Comparison of ENCODE assay signal across 8 mouse cellular contexts in the genomic region with DNA sequence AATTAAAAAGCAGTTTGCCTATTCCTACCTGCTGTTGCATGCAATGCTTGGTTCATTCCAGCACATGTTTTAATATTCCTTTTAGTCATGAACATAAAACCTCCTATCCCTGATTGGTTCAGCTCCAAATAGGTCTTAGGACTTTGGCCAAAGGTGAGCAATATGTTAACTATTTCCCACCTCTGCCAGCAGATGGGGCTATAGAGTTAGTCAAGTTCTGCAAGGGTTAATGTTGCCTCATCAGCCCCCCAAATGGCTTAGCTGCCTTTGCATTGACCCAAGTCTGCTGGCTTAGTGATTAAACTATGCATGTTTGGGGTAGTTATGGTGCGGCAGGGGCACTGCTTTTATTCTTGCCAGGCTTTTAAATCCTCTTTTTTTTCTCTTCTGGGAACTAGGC.
DNase-seq lines count a peak whose midpoint lies in the region; TF ChIP-seq lines count a peak whose summit lies in the region.

No protein-coding gene starts in this region.

- no peak for DNase-seq in heart, adult 2 months
- no peak for DNase-seq in heart, adult 8-10 months (ENCODE audit: low spot score)
- DNase-seq in 416B (ENCODE audit: low read depth), result peak; percentile 12
- DNase-seq in limb, embryonic 10.5 days (ENCODE audit: low spot score), result peak; percentile 53
- DNase-seq in thymus, postnatal 25 days, result peak; percentile 28
- DNase-seq in forebrain, embryonic 10.5 days (ENCODE audit: extremely low spot score, low spot score), result no peak
- DNase-seq in layer of hippocampus, postnatal 36 days, result no peak

- no peak for TF ChIP-seq EP300 in heart, adult 2 months (IDR thresholded peaks at IDR 0.05; ENCODE audit: insufficient read depth, low read depth, low read length)

- WGBS in heart, adult 2 months, result 31% methylated on average over 1 of the region's 1 CpGs
- WGBS in limb, embryonic 10.5 days, result 37% methylated on average over 1 of the region's 1 CpGs
- 41% methylated on average over 1 of the region's 1 CpGs for WGBS in forebrain, embryonic 10.5 days

- no peaks in the 10 kb centered on the region for H3K79me2 ChIP-seq in heart, adult 2 months (replicated peaks; ENCODE audit: control insufficient read depth, insufficient read depth, low read length)

- H3K4me1 ChIP-seq in heart, adult 2 months (ENCODE audit: control insufficient read depth, insufficient read depth, low read length), result no peaks in the 10 kb centered on the region
- H3K4me1 ChIP-seq in bone marrow macrophage, adult 2 months (ENCODE audit: control insufficient read depth, insufficient read depth, low read length), result no peaks in the 10 kb centered on the region
- H3K4me1 ChIP-seq in limb, embryonic 10.5 days, result 0 out of 2 replicates have a peak, but pooled peaks cover 6% of the 10 kb centered on the region
- H3K4me1 ChIP-seq in forebrain, embryonic 10.5 days, result no peaks in the 10 kb centered on the region

- H3K4me3 ChIP-seq in heart, adult 2 months, result no peak overlapping the region
- no peak overlapping the region for H3K4me3 ChIP-seq in bone marrow macrophage, adult 2 months (ENCODE audit: insufficient read depth, low read length)
- no peak overlapping the region for H3K4me3 ChIP-seq in limb, embryonic 10.5 days
- H3K4me3 ChIP-seq in forebrain, embryonic 10.5 days, result no peak overlapping the region

- no peaks in the 10 kb centered on the region for H3K9me3 ChIP-seq in limb, embryonic 10.5 days (replicated peaks)
- H3K9me3 ChIP-seq in forebrain, embryonic 10.5 days, result no peaks in the 10 kb centered on the region

- H3K27me3 ChIP-seq in heart, adult 2 months (ENCODE audit: control insufficient read depth, insufficient read depth, low read length), result no peaks in the 10 kb centered on the region
- H3K27me3 ChIP-seq in limb, embryonic 10.5 days (ENCODE audit: low read depth, poor library complexity, severe bottlenecking), result no peaks in the 10 kb centered on the region
- H3K27me3 ChIP-seq in forebrain, embryonic 10.5 days (ENCODE audit: poor library complexity, severe bottlenecking), result no peaks in the 10 kb centered on the region

- no peak overlapping the region for H3K9ac ChIP-seq in heart, adult 2 months (ENCODE audit: low read depth, low read length)

- peak; percentile 58 for TF ChIP-seq CTCF in heart, adult 2 months (IDR thresholded peaks at IDR 0.05)
- peak; percentile 77 for TF ChIP-seq CTCF in bone marrow macrophage, adult 2 months (IDR thresholded peaks at IDR 0.05; ENCODE audit: low read depth, low read length)

- intact Hi-C loops in heart, adult 2 months (cut with DNase I), result loop anchor here (5.0 kb wide), 1 partner anchor 273 kb away; no protein-coding TSS in a partner anchor

- H3K27ac ChIP-seq in heart, adult 2 months, result no peak overlapping the region
- no peak overlapping the region for H3K27ac ChIP-seq in bone marrow macrophage, adult 2 months (ENCODE audit: insufficient read depth, low read depth, low read length)
- H3K27ac ChIP-seq in limb, embryonic 10.5 days, result no peak overlapping the region
- H3K27ac ChIP-seq in forebrain, embryonic 10.5 days, result no peak overlapping the region

- TF ChIP-seq POLR2A in heart, adult 2 months (IDR thresholded peaks at IDR 0.05; ENCODE audit: insufficient read depth, low read depth, low read length), result no peak
- TF ChIP-seq POLR2A in bone marrow macrophage, adult 2 months (IDR thresholded peaks at IDR 0.05; ENCODE audit: borderline replicate concordance, low read depth, low read length), result no peak

- H3K36me3 ChIP-seq in heart, adult 2 months (ENCODE audit: control insufficient read depth, insufficient read depth, low read length), result no peaks in the 10 kb centered on the region
- H3K36me3 ChIP-seq in limb, embryonic 10.5 days, result no peaks in the 10 kb centered on the region
- no peaks in the 10 kb centered on the region for H3K36me3 ChIP-seq in forebrain, embryonic 10.5 days (replicated peaks)

Comparison
In these comparisons a context has a peak if more than half of its experiments do, and no peak if none do; other contexts are left out.
1. DNase-seq: peak in 416B (single experiment), limb, embryonic 10.5 days (single experiment) and thymus, postnatal 25 days (single experiment); none in heart, adult 2 months (0 of 2), heart, adult 8-10 months (single experiment), forebrain, embryonic 10.5 days (single experiment) and layer of hippocampus, postnatal 36 days (0 of 2).